Mouse (Mus musculus): Measurements from ENCODE around the gene Faf2.

DNA sequence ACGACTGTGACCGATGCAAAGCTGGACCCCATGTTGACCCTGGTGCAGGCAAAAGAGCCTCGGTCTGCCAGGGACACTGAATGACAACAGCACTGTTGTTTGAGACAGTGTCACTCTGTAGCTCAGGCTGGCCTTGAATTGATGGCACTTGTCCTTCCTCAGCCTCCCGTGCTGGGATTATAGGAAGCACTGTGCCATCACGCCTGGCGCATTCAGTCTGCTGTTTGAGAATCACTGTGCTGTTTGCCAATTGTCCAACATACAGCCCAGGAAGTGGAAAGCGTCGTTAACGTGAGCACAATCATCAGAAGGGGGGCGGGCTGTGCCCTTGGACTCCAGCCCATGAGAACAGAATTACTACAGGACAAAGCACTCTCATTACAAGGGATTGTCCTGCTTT lies 39.5 kb upstream of the Faf2 start:
- no peak for TF ChIP-seq CTCF (IDR thresholded peaks at IDR 0.05; ENCODE audit: low read depth)
- TF ChIP-seq EP300 (IDR thresholded peaks at IDR 0.05; ENCODE audit: low read depth) = no peak

Data from liver, embryonic 14.5 days (tissue).